Mouse (Mus musculus): ENCODE measurements around the gene Chd9.

GRCm38 (mm10) chr8:90793710-90794109 lies 34.4 kb upstream of the Chd9 start:
- TF ChIP-seq CTCF (IDR thresholded peaks at IDR 0.05; ENCODE audit: insufficient read depth, low read depth, low read length) (peak; percentile 59; the same call in 1 of the 2 replicates), POLR2A (IDR thresholded peaks at IDR 0.05; ENCODE audit: insufficient read depth, low read depth, low read length) (no peak)

All from olfactory bulb, adult 2 months (tissue).